Mouse (Mus musculus): ENCODE results near the gene 2410004B18Rik.
"Not testable (repeated sequence)": the region's sequence is repeated elsewhere in the genome, so short reads cannot be mapped to it uniquely, and the experiment has no call there.

2410004B18Rik gene

DNA sequence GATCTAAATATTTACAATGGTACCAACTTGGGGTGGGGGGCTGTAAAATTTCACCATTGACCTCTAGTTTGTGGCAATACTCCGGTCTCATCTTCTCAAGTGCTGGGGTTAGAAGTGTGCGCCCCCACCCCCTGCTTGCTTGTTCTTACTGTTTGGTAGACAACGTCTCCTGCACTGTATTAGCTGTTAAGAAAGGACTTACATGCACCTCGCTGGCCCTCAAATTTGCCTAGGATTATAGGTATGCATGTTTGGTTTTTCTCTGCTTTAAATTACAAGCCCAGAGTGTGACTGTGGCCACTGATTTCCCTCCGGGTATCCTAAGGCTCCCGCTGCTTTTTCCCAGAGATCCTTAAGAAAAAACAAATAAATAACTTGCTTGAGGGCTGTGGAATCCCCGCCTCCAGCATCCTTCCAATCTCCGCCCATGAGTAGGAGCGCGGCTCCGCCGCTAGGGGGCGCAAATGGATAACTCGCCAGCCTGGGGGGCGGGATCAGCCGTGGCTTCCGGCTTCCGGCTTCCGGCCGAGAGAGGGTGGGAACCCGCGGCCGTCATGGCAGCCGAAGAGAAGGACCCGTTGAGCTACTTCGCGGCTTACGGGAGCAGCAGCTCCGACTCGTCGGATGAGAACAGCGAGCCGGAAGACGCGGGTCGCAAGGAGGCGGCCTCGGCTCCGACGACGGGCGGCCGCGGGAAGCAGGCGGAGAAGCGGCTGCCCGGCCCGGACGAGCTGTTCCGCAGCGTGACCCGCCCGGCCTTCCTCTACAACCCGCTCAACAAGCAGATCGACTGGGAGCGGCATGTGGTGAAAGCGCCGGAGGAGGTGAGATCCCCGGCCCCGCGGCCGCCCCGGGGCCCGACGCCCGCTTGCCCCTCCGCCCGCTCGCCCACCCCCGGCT, at the start of gene 2410004B18Rik:
Gene 2410004B18Rik, plus strand, starts transcription at position 510 of the 900 bp plus-strand sequence.
- peak; percentile 76 for DNase-seq (ENCODE audit: low spot score)

- peak; percentile 29 for DNase-seq (ENCODE audit: low spot score)
These were observed 47.3 kb upstream of the 2410004B18Rik start for GRCm38 (mm10) chr3:145890346-145891132.

- no peak for DNase-seq (ENCODE audit: low spot score)
These were observed 45.4 kb upstream of the 2410004B18Rik start for GRCm38 (mm10) chr3:145892451-145892850.

GRCm38 (mm10) chr3:145894131-145894530, 43.7 kb upstream of the 2410004B18Rik start:
- no peak for DNase-seq (ENCODE audit: low spot score)

GRCm38 (mm10) chr3:145897749-145898148, 40.1 kb upstream of the 2410004B18Rik start:
- DNase-seq (ENCODE audit: low spot score) = no peak

GRCm38 (mm10) chr3:145899832-145900231, 38.0 kb upstream of the 2410004B18Rik start:
- DNase-seq (ENCODE audit: low spot score) = no peak

DNA sequence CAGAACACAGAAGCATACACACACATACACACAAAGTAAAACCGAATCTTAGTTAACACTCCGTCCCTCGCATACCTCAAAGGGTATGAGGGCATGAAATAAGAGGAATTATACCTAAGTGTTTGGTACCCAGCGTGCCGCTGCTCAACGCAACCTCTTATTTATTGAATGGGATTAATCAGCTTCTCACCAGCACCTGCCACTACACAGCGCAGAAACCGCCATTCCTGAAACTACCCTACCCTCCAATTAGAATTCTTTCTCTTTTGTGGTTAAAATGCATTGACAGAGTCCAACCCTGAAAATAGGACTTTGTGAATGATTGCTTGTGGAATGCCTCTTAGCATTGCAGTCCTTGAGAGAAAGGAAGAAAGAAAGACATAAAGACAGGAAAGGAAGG, 34.3 kb upstream of the 2410004B18Rik start:
- DNase-seq (ENCODE audit: low spot score) = no peak

DNA sequence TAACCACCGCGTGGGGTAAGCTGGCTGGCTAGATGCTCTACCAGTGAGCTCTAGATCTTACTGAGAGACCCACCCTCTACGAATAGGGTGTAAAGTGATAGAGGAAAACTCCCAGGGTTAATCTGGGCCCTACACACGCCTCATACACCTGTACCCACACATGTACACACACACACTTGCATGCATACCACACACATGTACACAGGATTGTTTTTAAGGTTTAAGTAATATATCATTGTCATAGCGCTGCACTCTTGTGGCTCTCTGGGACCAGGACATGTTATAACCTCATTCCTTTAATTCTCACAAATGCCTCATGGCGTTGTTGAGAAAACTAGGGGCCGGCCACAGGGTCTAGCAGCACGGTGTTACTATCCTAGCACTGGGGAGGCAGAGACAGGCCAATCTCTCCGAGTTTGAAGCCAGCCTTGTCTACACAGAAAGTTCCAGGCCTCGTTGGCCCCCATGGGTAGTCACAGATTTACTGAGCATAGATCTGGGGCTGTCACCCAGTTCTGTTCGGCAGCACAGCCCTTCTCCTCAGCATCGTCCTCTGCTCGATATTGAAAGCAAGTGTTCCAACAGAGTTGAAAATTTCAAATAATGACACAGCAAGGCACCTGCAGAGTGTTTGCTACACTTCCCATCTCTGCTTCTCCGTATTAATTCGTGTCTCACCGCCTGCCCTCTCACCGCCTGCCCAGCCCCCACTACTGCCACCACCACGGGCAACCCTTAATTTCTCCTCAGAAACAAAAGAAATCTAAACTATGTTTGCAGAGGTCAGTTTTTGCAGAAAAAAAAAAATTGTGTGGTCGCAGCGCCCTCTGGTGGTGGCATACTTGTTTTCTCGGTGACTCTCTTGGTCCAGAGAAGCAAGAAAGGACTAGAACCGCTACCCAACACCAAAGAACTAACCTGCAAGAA, 32.7 kb upstream of the 2410004B18Rik start:
- no peak for DNase-seq (ENCODE audit: low spot score)

- DNase-seq (ENCODE audit: low spot score) = no peak
These were observed 31.2 kb upstream of the 2410004B18Rik start for GRCm38 (mm10) chr3:145906582-145906981.

GRCm38 (mm10) chr3:145912512-145912911, 25.3 kb upstream of the 2410004B18Rik start:
- no peak for DNase-seq (ENCODE audit: low spot score)

DNA sequence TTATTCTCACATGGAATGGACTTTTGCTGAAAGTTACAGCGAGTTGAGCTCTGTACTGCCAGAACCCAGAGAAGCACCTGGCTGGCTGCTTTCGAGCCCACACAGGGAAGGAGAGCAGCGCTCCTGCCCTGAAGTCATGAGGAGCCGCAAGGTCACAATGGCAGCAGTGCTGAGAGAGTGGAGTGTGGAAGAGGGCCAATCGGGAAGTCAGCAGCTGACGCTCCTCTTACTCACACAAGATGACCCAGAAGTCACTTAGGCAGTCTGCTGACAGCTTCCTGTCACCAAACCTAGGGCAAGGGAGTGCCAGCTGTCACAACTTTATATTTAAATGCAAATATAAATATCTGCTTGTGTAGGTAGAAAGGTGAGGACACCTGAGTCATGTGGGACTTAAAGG, 24.6 kb upstream of the 2410004B18Rik start:
- no peak for DNase-seq (ENCODE audit: low spot score)

GRCm38 (mm10) chr3:145913942-145914341, 23.9 kb upstream of the 2410004B18Rik start:
- not testable (repeated sequence) for DNase-seq (ENCODE audit: low spot score)

DNA sequence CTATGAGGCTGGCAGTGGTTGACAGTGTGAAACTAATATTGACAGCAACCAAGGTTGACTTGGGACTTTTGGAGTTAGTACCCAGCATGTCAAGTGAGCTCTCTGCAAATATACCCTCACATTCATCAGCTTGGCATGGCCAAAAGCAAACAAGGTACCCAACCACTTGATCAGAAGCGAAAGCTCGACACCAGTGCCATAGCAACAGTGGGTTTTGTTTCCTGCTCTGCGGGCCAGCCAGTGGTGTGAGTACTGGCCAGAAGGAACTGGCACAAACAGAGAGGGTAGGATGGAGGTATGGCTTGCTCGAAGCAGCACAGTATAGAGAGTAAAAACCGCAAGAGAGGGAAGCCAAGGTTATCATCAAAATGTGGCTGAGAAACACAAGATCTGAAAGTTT, 21.4 kb upstream of the 2410004B18Rik start:
- DNase-seq (ENCODE audit: low spot score) = no peak

- no peak for DNase-seq (ENCODE audit: low spot score)
These were observed 21.0 kb upstream of the 2410004B18Rik start for GRCm38 (mm10) chr3:145916826-145917225.

- no peak for DNase-seq (ENCODE audit: low spot score)
These were observed 15.6 kb upstream of the 2410004B18Rik start, which contains the start of gene Bcl10 for GRCm38 (mm10) chr3:145922019-145922854. Gene Bcl10 (plus strand): TSS chr3:145922804.

- DNase-seq (ENCODE audit: low spot score) = no peak
These were observed 14.8 kb upstream of the 2410004B18Rik start for GRCm38 (mm10) chr3:145922971-145923370.

- peak; percentile 99 for DNase-seq (ENCODE audit: low spot score)
These were observed 13.8 kb upstream of the 2410004B18Rik start for GRCm38 (mm10) chr3:145923874-145924577.

GRCm38 (mm10) chr3:145924649-145925337, 13.0 kb upstream of the 2410004B18Rik start:
- no peak for DNase-seq (ENCODE audit: low spot score)

GRCm38 (mm10) chr3:145925506-145925905, 12.3 kb upstream of the 2410004B18Rik start:
- no peak for DNase-seq (ENCODE audit: low spot score)
